Mouse (Mus musculus) inflammation-experienced regulatory T-cells, adult 6 months (primary cell): ENCODE results near the gene Capn9. TPM values are rescaled to one million over a fixed set of nuclear protein-coding genes. Genes with fewer than 3 reads are reported as not detected.
A peak's percentile ranks its signal among the peaks of the same experiment; 100 is the strongest.

Experiments used
- ATAC-seq: one replicate; pipeline ENCODE4 v1.8.0; 2017
- polyA plus RNA-seq, 3 experiments: library from polyadenylated mRNA; unstranded; fragments of 100-300 nt; shearing (Covaris generic); gene quantifications; one replicate each; pipeline ENCODE4 v1.2.1; 2017

Gene Capn9
- polyA plus RNA-seq, 3 experiments from 2014 or later, result not detected

DNA sequence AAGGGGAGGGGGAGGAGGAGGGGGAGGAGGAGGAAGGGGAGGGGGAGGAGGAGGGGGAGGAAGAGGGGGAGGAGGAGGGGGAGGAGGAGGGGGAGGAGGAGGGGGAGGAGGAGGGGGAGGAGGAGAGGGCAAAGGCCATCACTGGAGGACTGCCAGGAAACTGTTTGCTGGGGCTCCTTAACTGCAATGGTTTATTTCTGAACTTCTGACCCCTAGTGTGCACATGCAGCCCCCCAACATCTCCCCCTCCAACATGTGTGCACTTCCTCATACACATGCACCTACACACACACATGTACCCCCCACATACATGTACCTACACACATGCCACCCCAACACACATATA is 3.5 kb upstream of the Capn9 start:
- no peak for ATAC-seq

- peak; percentile 28 for ATAC-seq
These were observed 2.2 kb upstream of the Capn9 start for GRCm38 (mm10) chr8:124573552-124574340.

GRCm38 (mm10) chr8:124576751-124577150 is 840 bp downstream of the Capn9 start:
- no peak for ATAC-seq

GRCm38 (mm10) chr8:124585718-124586425 is 10.0 kb downstream of the Capn9 start:
- ATAC-seq, result no peak

DNA sequence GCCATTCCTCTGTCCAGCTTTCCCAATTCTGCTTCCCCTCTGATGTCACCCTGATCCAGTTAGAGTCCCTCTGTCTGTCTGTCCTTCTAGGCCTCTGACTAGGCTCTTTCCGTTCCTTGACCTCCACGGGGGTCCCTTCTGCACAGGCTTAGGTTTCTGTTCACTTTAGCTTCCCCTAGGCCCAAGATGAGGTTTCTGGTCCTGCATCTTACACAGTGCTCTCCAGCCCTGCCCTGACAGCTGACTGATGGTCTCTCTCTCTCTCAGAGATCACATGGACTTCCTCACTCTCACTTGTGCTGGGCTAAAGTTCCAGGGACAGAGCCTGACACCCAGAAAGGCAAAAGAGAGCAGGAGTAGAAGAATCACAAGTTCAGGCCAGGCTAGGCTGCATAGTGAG is 10.6 kb downstream of the Capn9 start:
- no peak for ATAC-seq

- no peak for ATAC-seq
These were observed 13.5 kb downstream of the Capn9 start for GRCm38 (mm10) chr8:124589393-124589792.

- ATAC-seq, result no peak
These were observed 28.2 kb downstream of the Capn9 start for GRCm38 (mm10) chr8:124604066-124604465.

GRCm38 (mm10) chr8:124608239-124608971 is 32.5 kb downstream of the Capn9 start:
- no peak for ATAC-seq

- ATAC-seq, result no peak
These were observed 33.1 kb downstream of the Capn9 start for GRCm38 (mm10) chr8:124608972-124609353.

- ATAC-seq, result no peak
These were observed 38.4 kb downstream of the Capn9 start for GRCm38 (mm10) chr8:124614325-124614724.

GRCm38 (mm10) chr8:124617266-124617869 is 41.5 kb downstream of the Capn9 start:
- peak; percentile 52 for ATAC-seq

DNA sequence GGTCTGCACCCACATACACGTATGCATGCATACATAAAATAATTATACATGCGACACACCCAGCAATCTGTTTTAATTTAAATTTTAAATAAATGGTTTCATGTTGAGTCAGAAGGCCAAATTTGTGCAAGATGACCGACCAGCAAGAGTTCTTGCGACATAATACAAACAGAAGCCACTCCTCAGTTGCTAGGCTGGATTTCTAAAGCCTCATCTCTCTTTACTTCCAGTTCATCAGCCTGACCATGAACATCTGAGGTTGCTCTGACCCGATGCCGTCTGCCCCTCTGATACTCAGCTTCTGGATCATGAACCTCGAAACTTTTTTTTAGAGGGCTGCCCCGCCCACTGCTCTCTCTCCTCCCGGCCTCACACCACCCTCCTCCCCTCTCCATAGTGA is 42.3 kb downstream of the Capn9 start:
- ATAC-seq, result no peak

- no peak for ATAC-seq
These were observed 45.3 kb downstream of the Capn9 start for GRCm38 (mm10) chr8:124621255-124621654.

DNA sequence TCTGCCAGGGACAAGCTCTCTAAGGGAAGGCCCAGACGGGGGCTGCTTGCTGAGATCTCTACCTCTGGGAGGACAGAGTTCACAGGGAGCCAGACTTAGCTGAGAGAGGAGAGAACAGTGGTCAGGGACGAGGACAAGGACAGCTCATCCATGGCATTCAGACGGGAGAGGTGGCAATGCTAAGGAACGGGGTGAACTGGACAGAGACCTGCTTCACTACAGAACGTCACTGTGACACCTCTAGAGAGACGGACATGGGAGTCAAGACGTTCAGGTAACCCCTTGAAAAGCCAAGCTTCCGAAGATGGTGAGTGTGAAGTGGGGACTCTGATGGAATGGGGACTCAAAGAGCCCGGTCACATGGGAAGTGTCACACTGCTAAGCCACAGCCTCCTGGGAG is 50.3 kb downstream of the Capn9 start:
- no peak for ATAC-seq

DNA sequence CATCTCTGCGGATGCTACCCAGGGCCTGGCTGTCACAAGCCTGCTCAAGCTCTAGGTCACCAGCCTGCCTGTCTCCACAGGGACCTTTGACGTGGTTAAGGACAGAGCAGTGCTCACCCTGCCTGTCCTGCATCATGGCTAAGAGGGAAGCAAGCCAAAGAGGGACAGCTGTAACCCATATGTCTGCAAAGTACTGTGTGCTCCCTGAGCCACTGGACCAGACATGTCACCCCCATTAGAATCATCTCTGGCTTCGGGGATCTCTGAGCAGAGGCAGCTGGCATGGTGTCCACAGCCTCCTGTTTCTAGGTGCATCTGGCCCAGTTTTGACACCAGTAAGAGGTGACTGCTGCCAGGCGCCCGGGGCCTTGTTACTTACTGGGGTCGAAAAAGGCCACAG is 54.6 kb downstream of the Capn9 start:
- ATAC-seq, result no peak

DNA sequence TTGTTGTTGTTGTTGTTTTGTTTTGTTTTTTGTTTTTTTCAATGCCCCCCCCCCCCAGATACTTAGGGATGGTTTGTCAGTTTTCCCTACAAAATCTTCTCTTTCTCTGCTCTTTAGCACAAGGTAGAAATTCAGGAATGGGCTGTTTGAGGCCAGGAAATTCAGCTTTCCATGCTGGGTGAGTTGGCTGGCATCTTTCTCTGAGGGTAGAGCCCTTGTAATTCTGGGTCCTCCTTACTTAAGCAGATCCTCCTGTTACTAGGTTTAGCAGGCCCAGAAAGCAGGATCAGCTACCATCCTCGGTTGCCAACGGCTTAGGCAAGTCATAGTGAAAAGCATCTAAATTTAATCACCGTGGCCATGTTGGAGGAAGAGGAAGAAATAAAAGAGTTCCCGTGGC is 55.0 kb downstream of the Capn9 start:
- ATAC-seq, result no peak

GRCm38 (mm10) chr8:124631966-124632365 is 56.1 kb downstream of the Capn9 start:
- no peak for ATAC-seq

- ATAC-seq, result no peak
These were observed 57.2 kb downstream of the Capn9 start for GRCm38 (mm10) chr8:124633001-124633703.

DNA sequence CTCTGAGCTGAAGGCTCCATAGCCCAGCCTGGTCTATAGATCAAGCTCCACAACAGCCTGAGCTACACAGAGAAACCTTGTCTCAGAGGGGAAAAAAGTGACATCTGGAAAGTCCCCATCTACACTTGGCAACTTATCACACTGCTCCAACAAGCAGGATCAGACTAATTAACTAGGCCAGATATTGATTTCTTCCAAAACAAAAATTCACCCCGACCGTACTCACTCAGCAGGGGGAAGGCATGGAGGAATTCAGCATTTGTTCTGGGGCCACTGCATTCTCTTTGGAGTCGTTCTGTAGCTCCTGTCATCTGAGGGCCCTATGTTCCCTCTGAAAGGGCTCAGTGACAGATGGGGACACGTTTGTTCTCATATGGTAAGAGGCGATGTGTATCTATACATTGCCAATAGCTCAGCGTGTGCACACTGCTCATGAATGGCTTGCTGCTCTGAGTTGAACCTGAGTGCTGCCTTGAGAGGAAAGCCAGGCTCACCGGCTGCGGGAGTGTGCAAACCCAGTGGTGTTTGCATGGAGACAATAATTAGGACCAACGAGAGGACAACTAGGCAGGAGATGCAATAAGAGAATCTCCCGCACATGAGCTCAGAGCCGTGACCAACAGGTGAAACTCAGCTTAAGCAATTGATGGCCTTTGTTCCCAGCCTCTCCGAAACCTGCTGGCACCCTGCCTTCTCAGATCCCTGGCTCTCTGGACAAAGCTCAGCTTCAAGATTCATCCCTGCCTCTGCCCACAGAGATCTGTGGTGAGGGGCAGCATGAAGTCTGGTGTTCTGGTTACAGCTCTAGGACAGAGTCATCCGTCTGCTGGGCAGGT is 58.7 kb downstream of the Capn9 start:
- no peak for ATAC-seq

GRCm38 (mm10) chr8:124635247-124635502 is 59.3 kb downstream of the Capn9 start:
- no peak for ATAC-seq

- no peak for ATAC-seq
These were observed 65.7 kb downstream of the Capn9 start for GRCm38 (mm10) chr8:124641599-124641998.
